Mouse (Mus musculus): ENCODE measurements around the gene Ank. TPM values are rescaled to one million over a fixed set of nuclear protein-coding genes. Genes with fewer than 3 reads are reported as not detected.

Gene Ank
- total and polyA plus RNA-seq, 2 experiments from 2014 or later, result 15.8 to 28.4 TPM

DNA sequence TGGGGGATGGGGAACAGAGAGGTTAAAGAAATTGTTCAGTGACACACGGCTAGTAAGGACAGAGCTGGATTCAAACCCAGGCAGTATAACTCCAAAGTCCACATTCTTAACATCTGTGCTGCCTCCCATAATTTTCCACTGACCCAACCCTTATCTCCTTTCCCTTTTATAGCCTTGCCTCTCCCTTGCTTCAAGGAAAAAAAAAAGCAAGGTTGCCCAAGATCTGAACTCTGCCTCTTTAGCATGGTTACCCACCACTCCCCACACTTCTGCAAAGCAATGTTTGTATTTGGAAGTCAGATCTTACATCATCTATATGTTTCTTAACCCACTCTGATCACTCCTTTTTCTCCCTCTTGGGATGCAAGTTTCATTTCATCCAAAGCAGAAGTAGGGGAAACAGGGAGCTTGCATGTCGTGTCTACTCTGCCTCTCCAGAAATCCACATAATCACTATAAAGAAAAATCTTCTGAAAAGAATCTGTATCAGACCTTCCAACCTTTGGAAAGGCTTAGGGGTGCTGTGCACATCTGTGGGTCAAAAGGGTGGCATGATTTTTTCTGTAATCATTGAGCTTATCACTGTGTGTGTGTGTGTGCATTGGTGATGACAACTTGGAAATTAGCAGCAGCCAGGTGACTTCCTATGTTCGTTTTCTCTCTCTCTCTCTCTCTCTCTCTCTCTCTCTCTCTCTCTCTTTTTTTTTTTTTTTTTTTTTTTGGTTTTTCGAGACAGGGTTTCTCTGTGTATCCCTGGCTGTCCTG lies 33.4 kb upstream of the Ank start:
- WGBS, result 90% methylated on average over 3 of the region's 4 CpGs
- Histone ChIP-seq H3K27me3 (ENCODE audit: insufficient read depth, low read length) (no peaks in the 10 kb centered on the region), H3K9me3 (ENCODE audit: low read length) (no peaks in the 10 kb centered on the region), H3K9ac (replicated peaks; ENCODE audit: low read length, poor library complexity, severe bottlenecking) (no peak overlapping the region), H3K27ac (ENCODE audit: low read depth, low read length) (no peak overlapping the region), H3K36me3 (ENCODE audit: insufficient read depth, low read length) (no peaks in the 10 kb centered on the region), H3K4me1 (ENCODE audit: insufficient read depth, low read length) (no peaks in the 10 kb centered on the region), H3K4me2 (ENCODE audit: low read depth, low read length, poor library complexity, severe bottlenecking) (no peak overlapping the region), H3K4me3 (ENCODE audit: low read depth, low read length) (no peak overlapping the region)
- TF ChIP-seq CTCF (IDR thresholded peaks at IDR 0.05), result no peak
- ATAC-seq (ENCODE audit: low FRiP score), result no peak
- DNase-seq (ENCODE audit: low spot score), result no peak

DNA sequence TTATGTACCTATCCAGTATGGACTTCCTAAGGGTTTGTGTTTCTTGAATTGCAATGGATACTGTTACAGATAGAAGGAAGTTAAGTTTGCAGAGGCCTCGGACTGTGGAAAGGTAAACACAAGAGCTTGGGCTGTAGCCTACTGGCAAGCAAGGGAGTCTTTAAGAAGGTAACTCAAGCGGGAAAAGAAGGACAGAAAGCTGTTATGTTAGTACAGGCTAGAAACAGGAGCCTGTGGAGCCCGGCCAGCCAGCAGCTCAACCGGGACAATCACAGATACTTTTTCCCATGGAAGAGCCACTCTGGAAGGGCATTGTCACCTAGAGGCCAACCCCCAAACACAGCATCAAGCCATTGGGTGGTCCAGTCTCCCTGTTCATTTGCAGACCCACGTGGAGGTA lies 31.1 kb upstream of the Ank start:
- Histone ChIP-seq H3K9me3 (ENCODE audit: low read length) (no peaks in the 10 kb centered on the region), H3K9ac (replicated peaks; ENCODE audit: low read length, poor library complexity, severe bottlenecking) (no peak overlapping the region), H3K27ac (ENCODE audit: low read depth, low read length) (no peak overlapping the region), H3K4me2 (ENCODE audit: low read depth, low read length, poor library complexity, severe bottlenecking) (no peak overlapping the region), H3K4me1 (ENCODE audit: insufficient read depth, low read length) (no peaks in the 10 kb centered on the region), H3K27me3 (ENCODE audit: insufficient read depth, low read length) (no peaks in the 10 kb centered on the region), H3K4me3 (ENCODE audit: low read depth, low read length) (no peak overlapping the region), H3K36me3 (ENCODE audit: insufficient read depth, low read length) (no peaks in the 10 kb centered on the region)
- ATAC-seq (ENCODE audit: low FRiP score) (no peak), DNase-seq (ENCODE audit: low spot score) (no peak)
- 87% methylated on average over 5 of the region's 5 CpGs for WGBS
- TF ChIP-seq CTCF (IDR thresholded peaks at IDR 0.05), result no peak

- 95% methylated on average over 4 of the region's 4 CpGs for WGBS
- Histone ChIP-seq H3K27ac (ENCODE audit: low read depth, low read length) (no peak overlapping the region), H3K36me3 (ENCODE audit: insufficient read depth, low read length) (no peaks in the 10 kb centered on the region), H3K9ac (replicated peaks; ENCODE audit: low read length, poor library complexity, severe bottlenecking) (no peak overlapping the region), H3K9me3 (ENCODE audit: low read length) (no peaks in the 10 kb centered on the region), H3K4me3 (ENCODE audit: low read depth, low read length) (no peak overlapping the region), H3K27me3 (ENCODE audit: insufficient read depth, low read length) (no peaks in the 10 kb centered on the region), H3K4me1 (ENCODE audit: insufficient read depth, low read length) (no peaks in the 10 kb centered on the region), H3K4me2 (ENCODE audit: low read depth, low read length, poor library complexity, severe bottlenecking) (no peak overlapping the region)
- DNase-seq (ENCODE audit: low spot score) (no peak), ATAC-seq (ENCODE audit: low FRiP score) (no peak)
- no peak for TF ChIP-seq CTCF (IDR thresholded peaks at IDR 0.05)
These were observed 30.3 kb upstream of the Ank start for GRCm38 (mm10) chr15:27436194-27436593.

GRCm38 (mm10) chr15:27441053-27441452 lies 25.4 kb upstream of the Ank start:
- H3K36me3 ChIP-seq (ENCODE audit: insufficient read depth, low read length), result no peaks in the 10 kb centered on the region
- H3K27ac ChIP-seq (ENCODE audit: low read depth, low read length), result no peak overlapping the region
- TF ChIP-seq CTCF (IDR thresholded peaks at IDR 0.05), result no peak
- DNase-seq (ENCODE audit: low spot score), result no peak
- no peak for ATAC-seq (ENCODE audit: low FRiP score)
- 91% methylated on average over 7 of the region's 7 CpGs for WGBS
- no peak overlapping the region for H3K4me2 ChIP-seq (ENCODE audit: low read depth, low read length, poor library complexity, severe bottlenecking)
- no peaks in the 10 kb centered on the region for H3K27me3 ChIP-seq (ENCODE audit: insufficient read depth, low read length)
- H3K4me3 ChIP-seq (ENCODE audit: low read depth, low read length), result no peak overlapping the region
- no peaks in the 10 kb centered on the region for H3K9me3 ChIP-seq (ENCODE audit: low read length)
- H3K4me1 ChIP-seq (ENCODE audit: insufficient read depth, low read length), result no peaks in the 10 kb centered on the region
- H3K9ac ChIP-seq (replicated peaks; ENCODE audit: low read length, poor library complexity, severe bottlenecking), result no peak overlapping the region

DNA sequence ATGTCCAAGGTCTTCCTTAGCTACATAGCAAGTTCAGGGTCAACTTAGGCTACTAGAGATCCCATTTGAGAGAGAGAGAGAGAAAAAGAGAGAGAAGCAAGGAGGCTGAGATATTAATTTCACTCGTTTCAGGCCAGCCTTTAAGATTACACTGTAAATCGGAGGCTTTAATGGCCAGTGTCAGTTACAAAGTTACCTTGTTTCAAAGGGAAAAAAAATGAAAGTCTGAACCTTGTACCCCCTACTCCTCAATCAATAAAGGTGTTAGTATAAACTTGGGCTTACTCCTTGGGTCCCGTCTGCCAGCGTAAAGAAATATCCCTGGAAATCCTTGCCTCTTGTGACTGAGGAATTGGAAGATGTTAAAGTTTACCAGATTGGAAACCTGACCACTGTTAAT lies 24.9 kb upstream of the Ank start:
- H3K27me3 ChIP-seq (ENCODE audit: insufficient read depth, low read length), result no peaks in the 10 kb centered on the region
- no peak for ATAC-seq (ENCODE audit: low FRiP score)
- 92% methylated on average over 4 of the region's 4 CpGs for WGBS

GRCm38 (mm10) chr15:27441951-27442350 lies 24.5 kb upstream of the Ank start:
- no peaks in the 10 kb centered on the region for H3K36me3 ChIP-seq (ENCODE audit: insufficient read depth, low read length)
- no peak overlapping the region for H3K4me3 ChIP-seq (ENCODE audit: low read depth, low read length)
- no peak for TF ChIP-seq CTCF (IDR thresholded peaks at IDR 0.05)
- H3K9me3 ChIP-seq (ENCODE audit: low read length), result no peaks in the 10 kb centered on the region
- ATAC-seq (ENCODE audit: low FRiP score) (no peak), DNase-seq (ENCODE audit: low spot score) (peak; percentile 8)
- no peaks in the 10 kb centered on the region for H3K27me3 ChIP-seq (ENCODE audit: insufficient read depth, low read length)
- no peak overlapping the region for H3K27ac ChIP-seq (ENCODE audit: low read depth, low read length)
- H3K9ac ChIP-seq (replicated peaks; ENCODE audit: low read length, poor library complexity, severe bottlenecking), result no peak overlapping the region
- H3K4me2 ChIP-seq (ENCODE audit: low read depth, low read length, poor library complexity, severe bottlenecking), result no peak overlapping the region
- H3K4me1 ChIP-seq (ENCODE audit: insufficient read depth, low read length), result no peaks in the 10 kb centered on the region
- 83% methylated on average over 5 of the region's 5 CpGs for WGBS

More for the DNA sequence above, 24.9 kb upstream of the Ank start:
- no peak overlapping the region for H3K4me2 ChIP-seq (ENCODE audit: low read depth, low read length, poor library complexity, severe bottlenecking)
- H3K4me3 ChIP-seq (ENCODE audit: low read depth, low read length), result no peak overlapping the region
- TF ChIP-seq CTCF (IDR thresholded peaks at IDR 0.05), result no peak
- no peaks in the 10 kb centered on the region for H3K4me1 ChIP-seq (ENCODE audit: insufficient read depth, low read length)
- no peaks in the 10 kb centered on the region for H3K9me3 ChIP-seq (ENCODE audit: low read length)
- H3K36me3 ChIP-seq (ENCODE audit: insufficient read depth, low read length), result no peaks in the 10 kb centered on the region
- H3K9ac ChIP-seq (replicated peaks; ENCODE audit: low read length, poor library complexity, severe bottlenecking), result no peak overlapping the region
- no peak overlapping the region for H3K27ac ChIP-seq (ENCODE audit: low read depth, low read length)
- no peak for DNase-seq (ENCODE audit: low spot score)
